Mouse (Mus musculus) stomach, postnatal 0 days (tissue): ENCODE measurements around the gene Nr2e3.

ENCODE experiments used
- CTCF ChIP-seq: IDR thresholded peaks from 2 replicates; pipeline ENCODE4 v1.5.1; 2016; ENCODE audit warnings: antibody characterized with exemption, low read depth, mild to moderate bottlenecking, moderate library complexity
- EP300 ChIP-seq: optimal IDR thresholded peaks from 2 replicates; pipeline ENCODE3; 2016; ENCODE audit warnings: antibody characterized with exemption

GRCm38 (mm10) chr9:59930248-59930647, 30.2 kb downstream of the Nr2e3 start:
- TF ChIP-seq CTCF (no peak), EP300 (no peak)
